Mouse (Mus musculus) ES-E14 (cell line): ENCODE measurements at regions not wholly inside any gene's neighbourhood (a gene's known extent, or its start where the extent isn't known, plus 50 kb on each side); places are given as distances from the start of the nearest gene placed in this dataset.

Experiments used
- CHD2 ChIP-seq: IDR thresholded peaks from 2 replicates; pipeline ENCODE4 v1.6.1; 2014; ENCODE audit warnings: mild to moderate bottlenecking, low read depth, low read length, inconsistent platforms
- HCFC1 ChIP-seq: IDR thresholded peaks from 2 replicates; pipeline ENCODE4 v1.6.1; 2012; ENCODE audit warnings: low read length, inconsistent platforms, borderline replicate concordance; ENCODE audit not compliant: insufficient read depth
- MAFK ChIP-seq: IDR thresholded peaks from 2 replicates; pipeline ENCODE4 v1.6.1; 2014; ENCODE audit warnings: mild to moderate bottlenecking, low read depth, low read length, inconsistent platforms; ENCODE audit not compliant: insufficient read depth
- ZNF384 ChIP-seq: IDR thresholded peaks from 2 replicates; pipeline ENCODE4 v1.6.1; 2012; ENCODE audit warnings: low read depth, low read length, inconsistent platforms

- TF ChIP-seq MAFK, result no peak
- TF ChIP-seq ZNF384, result no peak
- TF ChIP-seq HCFC1, result no peak
- TF ChIP-seq CHD2, result no peak
These were observed 62.3 kb upstream of the Mast4 start for GRCm38 (mm10) chr13:103396526-103397020.
